Mouse (Mus musculus) heart, embryonic 16.5 days (tissue): ENCODE data around the gene Cyb5r3. TPM values are rescaled to one million over a fixed set of nuclear protein-coding genes. Genes with fewer than 3 reads are reported as not detected.

Experiments used
- ATAC-seq: fragments of 200-750 bp; cut with Nextera tagmentation; replicated peaks from 2 replicates; pipeline ENCODE4 v1.8.0; 2017; ENCODE audit warnings: moderate number of reproducible peaks; ENCODE audit not compliant: insufficient read depth, low FRiP score; ENCODE audit errors: extremely low read depth
- H3K27ac ChIP-seq: fragments of 300-500 bp; sonication (generic); 2 replicates; pipeline ENCODE4 v1.5.1; 2014; ENCODE audit warnings: mild to moderate bottlenecking, low read length, control low read depth, moderate library complexity
- H3K27me3 ChIP-seq: fragments of 300-500 bp; sonication (generic); 2 replicates; pipeline ENCODE4 v1.6.1; 2014; ENCODE audit warnings: low read length, mixed read lengths; ENCODE audit not compliant: control insufficient read depth, insufficient read depth
- H3K36me3 ChIP-seq: fragments of 300-500 bp; sonication (generic); 2 replicates; pipeline ENCODE4 v1.6.1; 2014; ENCODE audit not compliant: control insufficient read depth, insufficient read depth
- H3K4me1 ChIP-seq: fragments of 300-500 bp; sonication (generic); 2 replicates; pipeline ENCODE4 v1.6.1; 2014; ENCODE audit warnings: low read length, mixed read lengths; ENCODE audit not compliant: control insufficient read depth, insufficient read depth
- H3K4me2 ChIP-seq: fragments of 300-500 bp; sonication (generic); 2 replicates; pipeline ENCODE4 v1.6.1; 2014; ENCODE audit warnings: low read depth, mild to moderate bottlenecking, control low read depth, low read length
- H3K4me3 ChIP-seq: fragments of 300-500 bp; sonication (generic); 2 replicates; pipeline ENCODE4 v1.5.1; 2014; ENCODE audit warnings: mild to moderate bottlenecking, control low read depth, low read length
- H3K9ac ChIP-seq: fragments of 300-500 bp; sonication (generic); 2 replicates; pipeline ENCODE4 v1.6.1; 2014; ENCODE audit warnings: low read length, control low read depth
- H3K9me3 ChIP-seq: fragments of 300-500 bp; sonication (generic); replicated peaks from 2 replicates; pipeline ENCODE4 v1.6.1; 2016; ENCODE audit warnings: low read length; ENCODE audit not compliant: control insufficient read depth
- WGBS: fragments of 180-500 bp; shearing (Covaris S2); extraction: QIAGEN DNeasy Blood & Tissue Kit; methylation state at CpG from one replicate; pipeline ENCODE4 v1.1.7; 2014; 5-methylcytosine and 5-hydroxymethylcytosine counted together
- polyA plus RNA-seq: library from polyadenylated mRNA; unstranded; fragments of >200 nt; fragmentation: Nextera tagmentation; extraction: Ambion mirVana; gene quantifications from 2 replicates; pipeline ENCODE4 v1.2.1, GENCODE M21; 2015

Gene Cyb5r3
- polyA plus RNA-seq, 1 experiment from 2014 or later: 155 TPM

GRCm38 (mm10) chr15:83165526-83166315 is 6.7 kb downstream of the Cyb5r3 start:
- H3K4me3 ChIP-seq: no peak overlapping the region
- WGBS: 89% methylated on average over 13 of the region's 13 CpGs
- H3K27me3 ChIP-seq: no peaks in the 10 kb centered on the region
- no peak for ATAC-seq
- peak overlapping the region; percentile 68; the same call in 1 of the 2 replicates for H3K27ac ChIP-seq
- no peak overlapping the region for H3K4me2 ChIP-seq
- H3K4me1 ChIP-seq: peaks cover 21% of the 10 kb centered on the region
- no peaks in the 10 kb centered on the region for H3K36me3 ChIP-seq
- H3K9me3 ChIP-seq: no peaks in the 10 kb centered on the region
- no peak overlapping the region for H3K9ac ChIP-seq

DNA sequence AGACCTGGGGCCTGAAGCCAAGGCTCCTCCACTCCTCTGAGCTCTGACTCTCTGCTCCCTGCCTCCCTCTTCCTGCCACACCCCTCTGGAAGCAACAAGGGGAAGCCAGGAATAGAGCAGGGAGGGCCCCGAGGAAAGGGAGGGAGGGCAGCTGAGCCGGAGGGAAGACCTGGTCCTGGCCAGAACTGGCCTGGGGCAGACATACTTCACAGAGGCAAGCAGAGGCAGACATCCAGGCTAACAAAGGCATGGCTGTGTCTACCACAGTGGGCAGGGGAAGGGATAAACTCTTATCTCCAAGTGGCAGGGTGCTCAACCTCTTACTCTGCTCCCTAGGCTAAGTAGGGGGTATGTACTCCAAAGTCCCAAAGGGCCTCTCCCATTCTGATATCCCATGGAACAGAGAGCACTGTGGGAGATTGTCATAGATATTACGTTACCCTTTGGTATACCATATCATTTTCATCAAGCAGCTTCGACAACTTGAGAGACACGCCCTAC is 7.4 kb downstream of the Cyb5r3 start:
- peaks cover 2% of the 10 kb centered on the region for H3K36me3 ChIP-seq
- no peak overlapping the region for H3K9ac ChIP-seq
- H3K27me3 ChIP-seq: no peaks in the 10 kb centered on the region
- ATAC-seq: peak; percentile 84
- H3K4me2 ChIP-seq: no peak overlapping the region
- H3K4me3 ChIP-seq: no peak overlapping the region
- H3K27ac ChIP-seq: peak overlapping the region; percentile 68
- peaks cover 15% of the 10 kb centered on the region for H3K4me1 ChIP-seq
- 40% methylated on average over 5 of the region's 5 CpGs for WGBS
- H3K9me3 ChIP-seq: no peaks in the 10 kb centered on the region

- no peak overlapping the region for H3K27ac ChIP-seq
- H3K9me3 ChIP-seq: no peaks in the 10 kb centered on the region
- 92% methylated on average over 11 of the region's 11 CpGs for WGBS
- H3K4me3 ChIP-seq: no peak overlapping the region
- H3K4me1 ChIP-seq: peaks cover 10% of the 10 kb centered on the region
- H3K27me3 ChIP-seq: no peaks in the 10 kb centered on the region
- peaks cover 20% of the 10 kb centered on the region for H3K36me3 ChIP-seq
- no peak overlapping the region for H3K9ac ChIP-seq
- H3K4me2 ChIP-seq: no peak overlapping the region
- no peak for ATAC-seq
Measured at GRCm38 (mm10) chr15:83162818-83163485, 9.4 kb downstream of the Cyb5r3 start.

GRCm38 (mm10) chr15:83162001-83162400 is 10.4 kb downstream of the Cyb5r3 start:
- Histone ChIP-seq H3K4me1 (peaks cover 8% of the 10 kb centered on the region), H3K9me3 (no peaks in the 10 kb centered on the region), H3K27ac (no peak overlapping the region), H3K4me3 (no peak overlapping the region), H3K36me3 (peaks cover 27% of the 10 kb centered on the region), H3K4me2 (no peak overlapping the region), H3K9ac (no peak overlapping the region), H3K27me3 (no peaks in the 10 kb centered on the region)
- no peak for ATAC-seq
- WGBS: 86% methylated on average over 4 of the region's 4 CpGs

DNA sequence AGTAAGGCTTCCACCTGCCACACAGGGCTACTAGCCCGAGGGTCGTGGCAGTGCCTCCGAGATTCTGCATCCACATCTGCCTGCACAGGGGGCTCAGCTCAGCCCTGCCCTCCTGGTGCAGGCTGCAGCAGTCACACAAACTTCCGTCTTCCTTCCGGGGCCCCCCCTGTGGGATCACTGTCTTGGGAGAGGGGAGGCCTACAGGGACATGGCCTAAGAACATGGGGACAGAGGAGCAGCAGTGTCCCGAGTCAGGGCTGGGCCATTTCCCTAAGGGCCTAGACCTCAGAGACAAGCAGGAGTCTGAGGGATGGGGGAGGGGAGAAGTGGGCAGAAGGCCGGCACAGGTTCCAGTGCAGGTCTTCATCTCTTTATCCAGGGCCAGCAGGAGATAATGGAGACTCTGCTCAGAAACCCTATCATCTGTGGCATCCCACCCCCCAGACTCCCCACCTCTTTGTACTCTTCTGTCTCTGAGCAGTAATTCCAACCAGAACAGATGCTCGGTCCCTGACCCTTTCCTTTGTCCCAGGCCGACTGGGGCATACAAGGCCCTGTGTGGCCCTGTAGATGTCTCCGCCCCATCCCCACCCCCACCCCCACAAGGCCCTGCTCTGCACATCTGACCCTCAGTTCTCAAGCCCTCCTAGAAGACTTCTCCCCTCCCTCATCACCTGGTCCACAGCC is 11.2 kb downstream of the Cyb5r3 start:
- ATAC-seq: no peak
- H3K4me3 ChIP-seq: no peak overlapping the region
- no peak overlapping the region for H3K9ac ChIP-seq
- H3K9me3 ChIP-seq: no peaks in the 10 kb centered on the region
- H3K4me1 ChIP-seq: peaks cover 8% of the 10 kb centered on the region
- H3K4me2 ChIP-seq: no peak overlapping the region
- H3K27me3 ChIP-seq: no peaks in the 10 kb centered on the region
- H3K36me3 ChIP-seq: peaks cover 27% of the 10 kb centered on the region
- no peak overlapping the region for H3K27ac ChIP-seq
- 72% methylated on average over 10 of the region's 10 CpGs for WGBS

DNA sequence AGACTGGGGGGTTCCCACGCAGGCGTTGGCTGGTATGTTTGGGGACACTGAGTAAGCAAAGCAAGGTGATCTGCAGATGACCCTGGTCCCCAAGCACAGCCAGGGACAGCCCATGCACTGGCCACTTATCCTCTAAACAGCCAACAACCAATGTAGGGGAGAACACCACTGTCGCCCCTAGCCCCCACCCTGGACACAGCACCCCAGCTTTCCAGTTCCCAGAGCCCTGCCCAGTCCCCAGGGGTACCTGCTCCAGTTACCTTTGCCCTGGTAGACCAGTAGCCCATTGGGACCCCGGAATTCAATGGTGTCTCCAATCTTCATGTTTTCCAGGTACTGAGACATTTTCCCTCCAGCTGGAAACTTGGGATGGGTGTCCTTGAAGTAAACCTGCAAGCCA is 11.8 kb downstream of the Cyb5r3 start:
- no peak overlapping the region for H3K27ac ChIP-seq
- H3K9me3 ChIP-seq: no peaks in the 10 kb centered on the region
- WGBS: 94% methylated on average over 4 of the region's 4 CpGs
- peaks cover 8% of the 10 kb centered on the region for H3K4me1 ChIP-seq
- ATAC-seq: no peak
- H3K9ac ChIP-seq: no peak overlapping the region
- peaks cover 27% of the 10 kb centered on the region for H3K36me3 ChIP-seq
- H3K4me3 ChIP-seq: no peak overlapping the region
- H3K27me3 ChIP-seq: no peaks in the 10 kb centered on the region
- no peak overlapping the region for H3K4me2 ChIP-seq

DNA sequence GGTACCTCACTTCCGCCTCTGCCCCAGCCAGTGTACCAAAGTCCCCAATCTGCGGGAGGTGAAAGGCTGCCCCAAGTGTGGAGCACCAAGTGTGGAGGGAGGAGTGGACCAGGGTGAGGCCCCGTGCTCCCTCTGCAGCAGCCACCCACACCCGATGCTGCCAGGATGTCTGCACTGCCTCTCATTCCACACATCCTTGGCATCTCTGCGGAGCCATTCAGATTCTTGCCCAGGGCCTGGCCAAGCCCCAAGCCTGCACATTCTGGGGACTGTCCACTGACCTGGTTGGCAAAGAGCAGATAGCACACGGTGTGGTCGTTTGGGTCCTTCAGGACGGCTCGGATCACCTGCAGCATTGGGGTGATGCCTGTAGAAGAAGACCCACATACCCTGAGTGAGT is 12.6 kb downstream of the Cyb5r3 start:
- ATAC-seq: no peak
- WGBS: 89% methylated on average over 9 of the region's 9 CpGs
- no peak overlapping the region for H3K9ac ChIP-seq
- H3K36me3 ChIP-seq: peaks cover 27% of the 10 kb centered on the region
- H3K4me3 ChIP-seq: no peak overlapping the region
- no peaks in the 10 kb centered on the region for H3K27me3 ChIP-seq
- H3K4me2 ChIP-seq: no peak overlapping the region
- no peak overlapping the region for H3K27ac ChIP-seq
- peaks cover 3% of the 10 kb centered on the region for H3K4me1 ChIP-seq
- H3K9me3 ChIP-seq: no peaks in the 10 kb centered on the region

DNA sequence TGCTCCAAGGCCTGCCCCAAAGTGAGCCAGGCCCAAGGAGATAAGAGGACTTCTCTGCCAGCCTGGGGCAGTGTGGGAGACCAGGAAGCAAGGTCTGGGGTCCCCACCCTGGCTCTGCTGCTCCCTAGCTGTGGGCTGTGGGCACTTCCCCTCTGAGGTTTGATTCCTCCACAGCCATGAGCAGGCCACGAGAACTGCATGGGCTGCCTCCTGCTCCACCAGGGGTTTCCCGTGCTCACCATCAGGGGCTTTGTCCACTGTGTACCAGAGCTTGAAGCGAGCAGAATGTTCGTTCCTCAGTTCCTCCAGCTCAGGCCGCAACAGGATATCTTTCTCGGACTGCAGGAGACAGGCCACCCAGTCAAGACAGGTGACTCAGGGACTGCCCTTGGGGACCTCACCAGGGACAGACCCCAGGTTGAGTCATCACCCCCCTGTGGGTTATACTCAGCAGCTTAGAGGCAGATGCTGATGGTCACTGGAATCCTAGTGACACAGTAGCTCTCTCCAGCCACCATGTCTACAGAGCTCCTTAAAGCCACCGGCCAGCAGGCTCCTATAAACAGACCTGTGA is 13.7 kb downstream of the Cyb5r3 start:
- Histone ChIP-seq H3K9ac (no peak overlapping the region), H3K4me1 (no peaks in the 10 kb centered on the region), H3K9me3 (no peaks in the 10 kb centered on the region), H3K4me3 (no peak overlapping the region), H3K36me3 (peaks cover 32% of the 10 kb centered on the region), H3K27me3 (no peaks in the 10 kb centered on the region), H3K4me2 (no peak overlapping the region), H3K27ac (no peak overlapping the region)
- WGBS: 90% methylated on average over 7 of the region's 7 CpGs
- no peak for ATAC-seq
